Mouse (Mus musculus): ENCODE results near the gene Mctp1. TPM values are rescaled to one million over a fixed set of nuclear protein-coding genes. Genes with fewer than 3 reads are reported as not detected.

Mctp1 gene
- polyA plus RNA-seq, 1 experiment from 2014 or later: 5.3 TPM

GRCm38 (mm10) chr13:76409296-76409695 is 25.0 kb downstream of the Mctp1 start:
- no peak for ATAC-seq (replicated peaks; ENCODE audit: low FRiP score)
- Histone ChIP-seq H3K27me3 (ENCODE audit: control insufficient read depth, insufficient read depth, low read length) (no peaks in the 10 kb centered on the region), H3K9ac (ENCODE audit: low read length) (no peak overlapping the region), H3K4me3 (ENCODE audit: low read depth, low read length) (no peak overlapping the region), H3K4me1 (replicated peaks; ENCODE audit: control insufficient read depth, insufficient read depth, low read length) (no peaks in the 10 kb centered on the region), H3K27ac (ENCODE audit: low read depth, low read length) (no peak overlapping the region), H3K4me2 (ENCODE audit: low read depth, low read length, severe bottlenecking) (no peak overlapping the region), H3K9me3 (ENCODE audit: control insufficient read depth, low read length) (no peaks in the 10 kb centered on the region), H3K36me3 (ENCODE audit: control insufficient read depth, insufficient read depth, low read length) (no peaks in the 10 kb centered on the region)
- DNase-seq (ENCODE audit: low spot score): no peak
- WGBS: 80% methylated on average over 2 of the region's 2 CpGs

DNA sequence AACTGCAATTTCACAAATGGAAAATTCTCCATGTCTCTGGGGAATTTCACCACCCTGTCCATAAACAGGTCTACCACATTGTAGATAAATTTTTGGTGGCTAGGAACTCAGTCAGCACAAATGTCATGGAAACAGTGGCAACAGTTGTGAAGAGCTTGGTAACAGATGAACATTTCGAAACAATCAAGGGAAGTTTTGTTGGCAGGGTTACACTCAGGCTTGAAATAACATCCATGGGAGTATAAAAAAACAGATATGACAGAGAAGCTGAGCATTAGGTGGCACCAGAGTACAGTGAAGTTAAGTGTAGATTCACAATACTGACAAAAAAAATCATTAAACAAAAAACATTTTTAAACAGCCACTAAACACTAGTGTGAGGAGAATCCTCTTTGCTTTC is 26.3 kb downstream of the Mctp1 start:
- no peaks in the 10 kb centered on the region for H3K36me3 ChIP-seq (ENCODE audit: control insufficient read depth, insufficient read depth, low read length)
- H3K4me3 ChIP-seq (ENCODE audit: low read depth, low read length): no peak overlapping the region
- 93% methylated on average over 1 of the region's 1 CpGs for WGBS
- ATAC-seq (replicated peaks; ENCODE audit: low FRiP score) (no peak), DNase-seq (ENCODE audit: low spot score) (no peak)
- H3K9me3 ChIP-seq (ENCODE audit: control insufficient read depth, low read length): no peaks in the 10 kb centered on the region
- H3K4me1 ChIP-seq (replicated peaks; ENCODE audit: control insufficient read depth, insufficient read depth, low read length): no peaks in the 10 kb centered on the region
- H3K4me2 ChIP-seq (ENCODE audit: low read depth, low read length, severe bottlenecking): no peak overlapping the region
- no peak overlapping the region for H3K27ac ChIP-seq (ENCODE audit: low read depth, low read length)
- H3K27me3 ChIP-seq (ENCODE audit: control insufficient read depth, insufficient read depth, low read length): no peaks in the 10 kb centered on the region
- no peak overlapping the region for H3K9ac ChIP-seq (ENCODE audit: low read length)

GRCm38 (mm10) chr13:76415346-76415745 is 31.0 kb downstream of the Mctp1 start:
- no peaks in the 10 kb centered on the region for H3K27me3 ChIP-seq (ENCODE audit: control insufficient read depth, insufficient read depth, low read length)
- DNase-seq (ENCODE audit: low spot score): no peak

GRCm38 (mm10) chr13:76420111-76420510 is 35.8 kb downstream of the Mctp1 start:
- H3K4me2 ChIP-seq (ENCODE audit: low read depth, low read length, severe bottlenecking): no peak overlapping the region
- H3K36me3 ChIP-seq (ENCODE audit: control insufficient read depth, insufficient read depth, low read length): no peaks in the 10 kb centered on the region
- no peaks in the 10 kb centered on the region for H3K9me3 ChIP-seq (ENCODE audit: control insufficient read depth, low read length)
- H3K4me1 ChIP-seq (replicated peaks; ENCODE audit: control insufficient read depth, insufficient read depth, low read length): no peaks in the 10 kb centered on the region
- no peaks in the 10 kb centered on the region for H3K27me3 ChIP-seq (ENCODE audit: control insufficient read depth, insufficient read depth, low read length)
- H3K9ac ChIP-seq (ENCODE audit: low read length): no peak overlapping the region
- H3K4me3 ChIP-seq (ENCODE audit: low read depth, low read length): no peak overlapping the region
- DNase-seq (ENCODE audit: low spot score) (no peak), ATAC-seq (replicated peaks; ENCODE audit: low FRiP score) (no peak)
- 81% methylated on average over 4 of the region's 4 CpGs for WGBS
- H3K27ac ChIP-seq (ENCODE audit: low read depth, low read length): no peak overlapping the region

More at GRCm38 (mm10) chr13:76415346-76415745, 31.0 kb downstream of the Mctp1 start:
- no peaks in the 10 kb centered on the region for H3K9me3 ChIP-seq (ENCODE audit: control insufficient read depth, low read length)
- no peak overlapping the region for H3K4me3 ChIP-seq (ENCODE audit: low read depth, low read length)
- no peaks in the 10 kb centered on the region for H3K4me1 ChIP-seq (replicated peaks; ENCODE audit: control insufficient read depth, insufficient read depth, low read length)
- no peak overlapping the region for H3K9ac ChIP-seq (ENCODE audit: low read length)
- peak; percentile 8; the same call in 1 of the 2 replicates for ATAC-seq (replicated peaks; ENCODE audit: low FRiP score)
- no peak overlapping the region for H3K27ac ChIP-seq (ENCODE audit: low read depth, low read length)
- no peak overlapping the region for H3K4me2 ChIP-seq (ENCODE audit: low read depth, low read length, severe bottlenecking)
- no peaks in the 10 kb centered on the region for H3K36me3 ChIP-seq (ENCODE audit: control insufficient read depth, insufficient read depth, low read length)

GRCm38 (mm10) chr13:76421075-76421474 is 36.7 kb downstream of the Mctp1 start:
- H3K4me2 ChIP-seq (ENCODE audit: low read depth, low read length, severe bottlenecking): no peak overlapping the region
- no peaks in the 10 kb centered on the region for H3K36me3 ChIP-seq (ENCODE audit: control insufficient read depth, insufficient read depth, low read length)
- H3K9ac ChIP-seq (ENCODE audit: low read length): no peak overlapping the region
- no peak for ATAC-seq (replicated peaks; ENCODE audit: low FRiP score)
- 86% methylated on average over 1 of the region's 1 CpGs for WGBS
- no peaks in the 10 kb centered on the region for H3K4me1 ChIP-seq (replicated peaks; ENCODE audit: control insufficient read depth, insufficient read depth, low read length)
- DNase-seq (ENCODE audit: low spot score): no peak
- no peaks in the 10 kb centered on the region for H3K9me3 ChIP-seq (ENCODE audit: control insufficient read depth, low read length)
- no peak overlapping the region for H3K4me3 ChIP-seq (ENCODE audit: low read depth, low read length)
- H3K27ac ChIP-seq (ENCODE audit: low read depth, low read length): no peak overlapping the region
- H3K27me3 ChIP-seq (ENCODE audit: control insufficient read depth, insufficient read depth, low read length): no peaks in the 10 kb centered on the region

- no peaks in the 10 kb centered on the region for H3K36me3 ChIP-seq (ENCODE audit: control insufficient read depth, insufficient read depth, low read length)
- H3K27ac ChIP-seq (ENCODE audit: low read depth, low read length): no peak overlapping the region
- H3K9me3 ChIP-seq (ENCODE audit: control insufficient read depth, low read length): no peaks in the 10 kb centered on the region
- ATAC-seq (replicated peaks; ENCODE audit: low FRiP score): no peak
- no peaks in the 10 kb centered on the region for H3K4me1 ChIP-seq (replicated peaks; ENCODE audit: control insufficient read depth, insufficient read depth, low read length)
- no peaks in the 10 kb centered on the region for H3K27me3 ChIP-seq (ENCODE audit: control insufficient read depth, insufficient read depth, low read length)
- WGBS: 86% methylated on average over 5 of the region's 5 CpGs
- no peak for DNase-seq (ENCODE audit: low spot score)
- no peak overlapping the region for H3K9ac ChIP-seq (ENCODE audit: low read length)
- no peak overlapping the region for H3K4me2 ChIP-seq (ENCODE audit: low read depth, low read length, severe bottlenecking)
- no peak overlapping the region for H3K4me3 ChIP-seq (ENCODE audit: low read depth, low read length)
These were observed 37.8 kb downstream of the Mctp1 start for GRCm38 (mm10) chr13:76422124-76422523.

DNA sequence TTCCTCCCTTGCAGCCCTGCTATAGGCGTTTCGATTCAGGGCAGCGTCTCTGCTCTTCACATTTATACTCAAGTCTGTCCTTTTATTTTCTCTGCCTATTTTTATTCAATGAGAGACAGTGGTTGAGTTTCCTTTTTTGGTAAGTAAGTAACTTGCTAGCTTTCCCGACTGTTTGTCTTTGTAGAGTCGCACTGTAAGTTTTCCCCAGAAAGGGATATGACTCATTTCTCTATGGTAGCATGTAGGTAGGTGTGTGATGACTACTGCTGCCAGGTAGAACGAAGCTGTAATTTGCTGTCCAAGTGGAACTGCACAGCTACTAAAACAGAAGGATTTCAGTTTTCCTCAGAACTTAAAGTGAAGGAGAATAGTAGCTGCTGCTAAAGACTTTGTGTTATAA is 45.1 kb downstream of the Mctp1 start:
- Histone ChIP-seq H3K36me3 (ENCODE audit: control insufficient read depth, insufficient read depth, low read length) (no peaks in the 10 kb centered on the region), H3K9me3 (ENCODE audit: control insufficient read depth, low read length) (no peaks in the 10 kb centered on the region), H3K9ac (ENCODE audit: low read length) (no peak overlapping the region), H3K27ac (ENCODE audit: low read depth, low read length) (no peak overlapping the region), H3K4me2 (ENCODE audit: low read depth, low read length, severe bottlenecking) (no peak overlapping the region), H3K4me3 (ENCODE audit: low read depth, low read length) (no peak overlapping the region), H3K27me3 (ENCODE audit: control insufficient read depth, insufficient read depth, low read length) (no peaks in the 10 kb centered on the region), H3K4me1 (replicated peaks; ENCODE audit: control insufficient read depth, insufficient read depth, low read length) (no peaks in the 10 kb centered on the region)
- DNase-seq (ENCODE audit: low spot score) (no peak), ATAC-seq (replicated peaks; ENCODE audit: low FRiP score) (no peak)
- WGBS: 86% methylated on average over 6 of the region's 6 CpGs

DNA sequence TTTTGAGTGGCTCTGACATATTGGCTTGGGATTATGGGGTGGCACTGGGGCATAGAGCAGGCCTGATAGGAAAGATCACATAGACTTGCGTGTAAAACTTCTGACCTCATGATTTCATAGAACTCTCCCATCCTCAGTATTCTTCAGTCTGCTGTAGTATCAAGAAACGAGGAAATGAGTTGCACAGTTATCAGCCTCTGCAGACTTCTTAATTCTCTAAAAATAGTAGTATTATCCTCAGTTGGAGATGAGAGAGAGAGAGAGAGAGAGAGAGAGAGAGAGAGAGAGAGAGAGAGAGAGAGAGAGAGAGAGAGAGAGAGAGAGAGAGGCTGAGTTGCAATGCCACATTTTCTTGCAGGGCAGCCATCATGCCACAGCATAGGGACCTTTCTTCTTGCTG is 45.6 kb downstream of the Mctp1 start:
- ATAC-seq (replicated peaks; ENCODE audit: low FRiP score) (no peak), DNase-seq (ENCODE audit: low spot score) (no peak)
- Histone ChIP-seq H3K4me2 (ENCODE audit: low read depth, low read length, severe bottlenecking) (no peak overlapping the region), H3K36me3 (ENCODE audit: control insufficient read depth, insufficient read depth, low read length) (no peaks in the 10 kb centered on the region), H3K27me3 (ENCODE audit: control insufficient read depth, insufficient read depth, low read length) (no peaks in the 10 kb centered on the region), H3K4me3 (ENCODE audit: low read depth, low read length) (no peak overlapping the region), H3K9me3 (ENCODE audit: control insufficient read depth, low read length) (no peaks in the 10 kb centered on the region), H3K9ac (ENCODE audit: low read length) (no peak overlapping the region), H3K4me1 (replicated peaks; ENCODE audit: control insufficient read depth, insufficient read depth, low read length) (no peaks in the 10 kb centered on the region), H3K27ac (ENCODE audit: low read depth, low read length) (no peak overlapping the region)
- WGBS: 83% methylated on average over 2 of the region's 2 CpGs

DNA sequence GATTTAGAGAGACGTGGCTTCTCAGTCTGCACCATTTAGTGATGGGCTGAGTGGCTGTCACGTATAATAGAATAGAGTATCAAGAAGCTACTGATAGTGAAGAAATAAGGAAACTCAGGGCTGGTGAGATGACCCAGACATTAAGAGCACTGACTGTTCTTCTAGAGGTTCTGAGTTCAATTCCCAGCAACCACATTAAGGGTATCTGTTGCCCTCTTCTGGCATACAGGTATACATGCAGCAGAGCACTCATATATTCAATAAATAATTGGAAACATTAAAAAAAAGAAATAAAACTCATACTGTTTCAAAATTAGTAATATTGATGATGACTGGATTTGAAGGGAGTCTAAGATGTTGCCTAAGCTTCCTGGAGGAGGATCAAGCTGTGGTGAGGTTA is 47.6 kb downstream of the Mctp1 start:
- ATAC-seq (replicated peaks; ENCODE audit: low FRiP score): no peak
- no peaks in the 10 kb centered on the region for H3K4me1 ChIP-seq (replicated peaks; ENCODE audit: control insufficient read depth, insufficient read depth, low read length)
- no peaks in the 10 kb centered on the region for H3K27me3 ChIP-seq (ENCODE audit: control insufficient read depth, insufficient read depth, low read length)
- DNase-seq (ENCODE audit: low spot score): no peak
- no peak overlapping the region for H3K4me2 ChIP-seq (ENCODE audit: low read depth, low read length, severe bottlenecking)
- no peak overlapping the region for H3K9ac ChIP-seq (ENCODE audit: low read length)
- no peaks in the 10 kb centered on the region for H3K36me3 ChIP-seq (ENCODE audit: control insufficient read depth, insufficient read depth, low read length)
- H3K4me3 ChIP-seq (ENCODE audit: low read depth, low read length): no peak overlapping the region
- H3K27ac ChIP-seq (ENCODE audit: low read depth, low read length): no peak overlapping the region
- 78% methylated on average over 2 of the region's 2 CpGs for WGBS
- no peaks in the 10 kb centered on the region for H3K9me3 ChIP-seq (ENCODE audit: control insufficient read depth, low read length)

All from forebrain, embryonic 11.5 days (tissue).